Mouse (Mus musculus) kidney, embryonic 16.5 days (tissue): ENCODE results near the gene Ptafr. TPM values are rescaled to one million over a fixed set of nuclear protein-coding genes. Genes with fewer than 3 reads are reported as not detected.

Experiments
- ATAC-seq: fragments of 200-750 bp; cut with Nextera tagmentation; 2 replicates; pipeline ENCODE4 v1.8.0; 2017; ENCODE audit warnings: moderate TSS enrichment; ENCODE audit not compliant: low FRiP score, low TSS enrichment
- H3K27ac ChIP-seq: fragments of 300-500 bp; sonication (generic); 2 replicates; pipeline ENCODE4 v1.5.1; 2014; ENCODE audit warnings: low read length
- H3K27me3 ChIP-seq: fragments of 300-500 bp; sonication (generic); 2 replicates; pipeline ENCODE4 v1.6.1; 2014; ENCODE audit warnings: low read length, control low read depth, mixed read lengths; ENCODE audit not compliant: insufficient read depth
- H3K36me3 ChIP-seq: fragments of 300-500 bp; sonication (generic); 2 replicates; pipeline ENCODE4 v1.6.1; 2014; ENCODE audit warnings: low read length, control low read depth, mixed read lengths; ENCODE audit not compliant: insufficient read depth
- H3K4me1 ChIP-seq: fragments of 300-500 bp; sonication (generic); 2 replicates; pipeline ENCODE4 v1.6.1; 2014; ENCODE audit warnings: low read length, control low read depth, mixed read lengths; ENCODE audit not compliant: insufficient read depth
- H3K4me2 ChIP-seq: fragments of 300-500 bp; sonication (generic); replicated peaks from 2 replicates; pipeline ENCODE4 v1.6.1; 2014; ENCODE audit warnings: low read depth, low read length
- H3K4me3 ChIP-seq: fragments of 300-500 bp; sonication (generic); 2 replicates; pipeline ENCODE4 v1.5.1; 2014; ENCODE audit warnings: mild to moderate bottlenecking, low read length
- H3K9ac ChIP-seq: fragments of 300-500 bp; sonication (generic); replicated peaks from 2 replicates; pipeline ENCODE4 v1.6.1; 2014; ENCODE audit warnings: low read length
- H3K9me3 ChIP-seq: fragments of 300-500 bp; sonication (generic); 2 replicates; pipeline ENCODE4 v1.6.1; 2016; ENCODE audit warnings: low read length, control low read depth
- WGBS: fragments of 180-500 bp; shearing (Covaris S2); extraction: QIAGEN DNeasy Blood & Tissue Kit; methylation state at CpG from one replicate; pipeline ENCODE4 v1.1.7; 2014; 5-methylcytosine and 5-hydroxymethylcytosine counted together
- polyA plus RNA-seq: library from polyadenylated mRNA; unstranded; fragments of >200 nt; fragmentation: Nextera tagmentation; extraction: Ambion mirVana; gene quantifications from 2 replicates; pipeline ENCODE4 v1.2.1, GENCODE M21; 2015

Ptafr gene
- 0.29 and 0.54 TPM in 2 replicates for polyA plus RNA-seq

GRCm38 (mm10) chr4:132563965-132564364 is at the start of gene Ptafr:
Gene Ptafr (plus strand): TSS chr4:132564067.
- Histone ChIP-seq H3K36me3 (no peaks in the 10 kb centered on the region), H3K27me3 (no peaks in the 10 kb centered on the region), H3K9me3 (0 out of 2 replicates have a peak, but pooled peaks cover 1% of the 10 kb centered on the region), H3K4me1 (no peaks in the 10 kb centered on the region), H3K9ac (no peak within 1 kb of the TSS), H3K4me2 (no peak within 1 kb of the TSS), H3K27ac (no peak within 1 kb of the TSS), H3K4me3 (no peak within 1 kb of the TSS)
- no peak for ATAC-seq
- WGBS = 30% methylated on average over 4 of the region's 4 CpGs

- peaks cover 19% of the 10 kb centered on the region for H3K4me1 ChIP-seq
- under 1% methylated on average over 21 of the region's 21 CpGs for WGBS
- peak overlapping the region; percentile 97 for H3K4me2 ChIP-seq
- H3K4me3 ChIP-seq = peak overlapping the region; percentile 59
- H3K9me3 ChIP-seq = no peaks in the 10 kb centered on the region
- H3K27ac ChIP-seq = peak overlapping the region; percentile 98
- ATAC-seq = peak; percentile 4; the same call in 1 of the 2 replicates
- no peaks in the 10 kb centered on the region for H3K27me3 ChIP-seq
- H3K36me3 ChIP-seq = no peaks in the 10 kb centered on the region
- H3K9ac ChIP-seq = peak overlapping the region; percentile 72
These were observed 49.2 kb upstream of the Ptafr start for GRCm38 (mm10) chr4:132514555-132515135.

GRCm38 (mm10) chr4:132515369-132516155 is 48.3 kb upstream of the Ptafr start:
- H3K4me2 ChIP-seq = peak overlapping the region; percentile 97
- H3K36me3 ChIP-seq = no peaks in the 10 kb centered on the region
- H3K9ac ChIP-seq = peak overlapping the region; percentile 72
- H3K4me1 ChIP-seq = peaks cover 19% of the 10 kb centered on the region
- WGBS = 19% methylated on average over 22 of the region's 22 CpGs
- H3K27me3 ChIP-seq = no peaks in the 10 kb centered on the region
- ATAC-seq = peak; percentile 96
- peak overlapping the region; percentile 59 for H3K4me3 ChIP-seq
- peak overlapping the region; percentile 98 for H3K27ac ChIP-seq
- no peaks in the 10 kb centered on the region for H3K9me3 ChIP-seq

GRCm38 (mm10) chr4:132518066-132518465 is 45.8 kb upstream of the Ptafr start:
- peaks cover 17% of the 10 kb centered on the region for H3K4me1 ChIP-seq
- no peak overlapping the region for H3K4me2 ChIP-seq
- peak; percentile 46 for ATAC-seq
- peak overlapping the region; percentile 89 for H3K27ac ChIP-seq
- no peaks in the 10 kb centered on the region for H3K9me3 ChIP-seq
- no peaks in the 10 kb centered on the region for H3K36me3 ChIP-seq
- no peak overlapping the region for H3K9ac ChIP-seq
- whole genome bisulfite sequencing = 58% methylated on average over 8 of the region's 8 CpGs
- H3K27me3 ChIP-seq = no peaks in the 10 kb centered on the region
- H3K4me3 ChIP-seq = no peak overlapping the region

GRCm38 (mm10) chr4:132519188-132519587 is 44.7 kb upstream of the Ptafr start:
- WGBS = 92% methylated on average over 3 of the region's 3 CpGs
- no peak overlapping the region for H3K9ac ChIP-seq

GRCm38 (mm10) chr4:132524321-132524741 is 39.5 kb upstream of the Ptafr start:
- Histone ChIP-seq H3K4me2 (0 out of 2 replicates have a peak overlapping the region, but pooled peaks have one; percentile 5), H3K4me1 (peaks cover 10% of the 10 kb centered on the region), H3K9me3 (no peaks in the 10 kb centered on the region), H3K4me3 (no peak overlapping the region), H3K36me3 (no peaks in the 10 kb centered on the region), H3K27ac (peak overlapping the region; percentile 37; the same call in 1 of the 2 replicates), H3K9ac (no peak overlapping the region), H3K27me3 (no peaks in the 10 kb centered on the region)
- peak; percentile 23; the same call in 1 of the 2 replicates for ATAC-seq
- 24% methylated on average over 11 of the region's 11 CpGs for WGBS

More at GRCm38 (mm10) chr4:132519188-132519587, 44.7 kb upstream of the Ptafr start:
- Histone ChIP-seq H3K9me3 (no peaks in the 10 kb centered on the region), H3K27ac (no peak overlapping the region), H3K4me2 (no peak overlapping the region), H3K27me3 (no peaks in the 10 kb centered on the region), H3K4me1 (peaks cover 11% of the 10 kb centered on the region), H3K36me3 (no peaks in the 10 kb centered on the region), H3K4me3 (no peak overlapping the region)
- ATAC-seq = no peak

- H3K4me3 ChIP-seq = no peak overlapping the region
- H3K9me3 ChIP-seq = no peaks in the 10 kb centered on the region
- H3K4me2 ChIP-seq = no peak overlapping the region
- WGBS = 60% methylated on average over 6 of the region's 6 CpGs
- H3K9ac ChIP-seq = no peak overlapping the region
- H3K27me3 ChIP-seq = no peaks in the 10 kb centered on the region
- H3K4me1 ChIP-seq = peaks cover 10% of the 10 kb centered on the region
- ATAC-seq = 0 out of 2 replicates have a peak, but pooled peaks have one; percentile 27
- peaks cover 4% of the 10 kb centered on the region for H3K36me3 ChIP-seq
- peak overlapping the region; percentile 37; the same call in 1 of the 2 replicates for H3K27ac ChIP-seq
These were observed 39.1 kb upstream of the Ptafr start for GRCm38 (mm10) chr4:132524808-132525207.

GRCm38 (mm10) chr4:132526678-132527077 is 37.2 kb upstream of the Ptafr start:
- no peak overlapping the region for H3K4me3 ChIP-seq
- 65% methylated on average over 2 of the region's 2 CpGs for WGBS
- ATAC-seq = no peak

GRCm38 (mm10) chr4:132527917-132528522 is 35.8 kb upstream of the Ptafr start:
- Histone ChIP-seq H3K36me3 (peaks cover 24% of the 10 kb centered on the region), H3K27me3 (no peaks in the 10 kb centered on the region), H3K4me3 (no peak overlapping the region), H3K9me3 (no peaks in the 10 kb centered on the region), H3K9ac (no peak overlapping the region), H3K27ac (no peak overlapping the region), H3K4me1 (peaks cover 23% of the 10 kb centered on the region), H3K4me2 (no peak overlapping the region)
- WGBS = 87% methylated on average over 8 of the region's 8 CpGs
- no peak for ATAC-seq

More at GRCm38 (mm10) chr4:132526678-132527077, 37.2 kb upstream of the Ptafr start:
- no peak overlapping the region for H3K27ac ChIP-seq
- H3K27me3 ChIP-seq = no peaks in the 10 kb centered on the region
- peaks cover 19% of the 10 kb centered on the region for H3K4me1 ChIP-seq
- peaks cover 23% of the 10 kb centered on the region for H3K36me3 ChIP-seq
- no peak overlapping the region for H3K4me2 ChIP-seq
- H3K9me3 ChIP-seq = no peaks in the 10 kb centered on the region
- H3K9ac ChIP-seq = no peak overlapping the region
